Mouse (Mus musculus) heart, postnatal 4 days (tissue): ENCODE measurements at regions not wholly inside any gene's neighbourhood (a gene's known extent, or its start where the extent isn't known, plus 50 kb on each side); places are given as distances from the start of the nearest gene placed in this dataset.
A peak's percentile ranks its signal among the peaks of the same experiment; 100 is the strongest.
"Not testable (repeated sequence)": the region's sequence is repeated elsewhere in the genome, so short reads cannot be mapped to it uniquely, and the experiment has no call there.

Source experiments
- DNase-seq: peaks from one replicate; pipeline ENCODE4 v3.0.0; 2021

DNA sequence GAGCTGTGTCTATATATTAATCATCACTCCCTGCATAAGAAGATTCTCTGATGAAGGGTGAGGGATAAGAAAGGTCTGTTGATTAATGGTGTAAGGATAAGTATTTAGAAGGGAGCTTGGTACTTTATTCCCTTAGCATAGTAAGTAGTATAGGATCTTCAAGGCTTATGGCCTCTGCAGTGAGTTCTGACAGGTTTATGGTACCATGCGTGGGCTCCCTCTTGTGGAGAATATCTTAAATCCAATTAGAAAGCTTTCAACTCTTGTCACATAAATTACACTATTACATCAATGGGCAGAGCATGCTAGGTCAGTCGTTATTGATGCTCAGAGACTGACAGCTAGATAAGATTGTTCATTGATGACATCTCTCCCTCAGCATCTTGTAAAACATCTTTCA, 112.7 kb upstream of the Grin3a start:
- no peak for DNase-seq

DNA sequence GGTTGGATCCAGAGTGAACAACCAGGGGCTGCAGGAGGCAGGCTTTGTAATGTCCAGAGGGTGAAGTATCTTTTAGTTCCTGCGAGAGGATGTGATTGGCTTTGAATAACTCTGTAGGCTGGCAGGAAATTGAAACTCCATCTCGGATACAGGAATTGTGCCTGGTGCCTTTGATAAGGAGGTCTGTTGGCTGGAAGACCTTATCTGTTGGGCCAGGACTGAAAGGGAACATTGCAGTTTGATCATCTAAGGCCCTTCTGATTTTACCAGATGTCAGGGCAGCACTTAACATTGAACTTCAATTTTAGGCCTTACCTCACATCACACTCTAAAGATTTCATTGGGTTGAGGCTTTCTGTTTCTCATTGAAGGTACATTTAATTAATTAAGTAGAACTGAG, 111.3 kb upstream of the Grin3a start:
- DNase-seq, result no peak

DNA sequence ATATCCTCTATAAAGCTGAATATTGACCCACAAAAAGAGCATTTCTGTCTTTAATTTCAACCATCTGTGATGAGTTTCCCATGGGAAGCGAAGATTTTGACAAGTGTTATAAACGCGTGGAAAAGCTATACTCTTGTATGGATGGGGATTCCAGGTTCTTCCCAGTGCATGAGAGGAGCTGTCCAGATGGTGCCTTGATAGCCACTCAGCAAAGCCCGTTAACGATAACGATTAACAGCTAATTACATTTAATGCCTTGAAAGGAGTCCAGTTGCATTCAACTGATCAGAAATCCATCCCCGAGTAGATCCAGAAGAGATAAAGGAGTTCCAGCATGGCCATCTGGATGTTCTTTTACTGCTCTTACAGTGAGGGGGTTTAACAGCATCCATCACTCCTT, 100.8 kb upstream of the Grin3a start:
- DNase-seq, result no peak

DNA sequence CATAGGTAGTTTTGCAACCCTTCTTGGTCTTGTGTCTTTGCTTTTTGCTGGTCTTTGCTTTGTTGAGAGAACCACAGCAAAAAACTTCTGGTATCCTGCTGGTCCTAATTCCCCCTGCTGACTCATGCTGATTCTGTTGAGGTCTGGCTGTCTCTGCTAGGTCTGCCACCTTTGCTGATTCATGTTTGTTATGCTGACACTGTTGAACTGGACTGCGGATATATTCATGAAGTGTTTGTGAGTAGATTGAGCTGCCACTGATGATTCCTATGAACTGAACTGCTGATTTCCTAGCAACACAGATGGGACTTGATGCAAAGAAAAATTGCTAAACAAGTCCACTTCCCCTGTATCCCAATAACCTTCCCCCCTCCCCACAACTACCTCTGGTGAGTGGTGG, 91.9 kb upstream of the Grin3a start:
- no peak for DNase-seq

DNA sequence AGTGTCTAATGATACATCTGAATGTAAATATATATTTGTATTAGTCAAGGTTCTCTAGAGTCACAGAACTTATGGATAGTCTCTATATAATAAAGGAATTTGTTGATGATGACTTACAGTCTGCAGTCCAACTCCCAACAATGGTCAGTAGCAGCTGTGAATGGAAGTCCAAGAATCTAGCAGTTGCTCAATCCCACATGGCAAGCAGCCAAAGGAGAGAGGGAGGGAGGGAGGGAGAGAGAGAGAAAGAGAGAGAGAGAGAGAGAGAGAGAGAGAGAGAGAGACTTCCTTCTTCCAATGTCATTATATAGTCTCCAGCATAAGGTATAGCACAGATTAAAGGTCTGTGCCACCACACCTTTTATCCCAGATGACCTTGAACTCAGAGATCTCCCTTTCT, 84.1 kb upstream of the Grin3a start:
- not testable (repeated sequence) for DNase-seq

DNA sequence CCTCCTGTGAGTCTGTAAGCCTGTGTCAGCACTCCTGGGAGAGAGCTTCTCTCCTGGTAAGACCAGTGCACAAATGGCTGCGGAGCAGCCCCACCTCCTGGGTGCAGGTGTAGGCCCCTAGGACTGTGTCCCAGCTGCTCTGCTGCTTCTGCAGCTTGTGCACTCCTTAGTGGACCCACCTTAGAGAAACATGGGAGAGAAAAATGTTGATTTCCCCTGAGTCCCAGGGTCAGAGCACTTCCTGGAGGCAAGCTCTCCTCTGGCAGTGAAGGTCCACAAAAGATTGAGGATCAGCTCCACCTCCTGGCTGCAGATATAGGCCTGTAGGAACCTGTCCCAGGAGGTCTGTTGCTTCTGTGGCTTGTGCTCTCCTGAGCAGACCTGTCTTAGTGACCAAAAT, 81.5 kb upstream of the Grin3a start:
- DNase-seq, result no peak

DNA sequence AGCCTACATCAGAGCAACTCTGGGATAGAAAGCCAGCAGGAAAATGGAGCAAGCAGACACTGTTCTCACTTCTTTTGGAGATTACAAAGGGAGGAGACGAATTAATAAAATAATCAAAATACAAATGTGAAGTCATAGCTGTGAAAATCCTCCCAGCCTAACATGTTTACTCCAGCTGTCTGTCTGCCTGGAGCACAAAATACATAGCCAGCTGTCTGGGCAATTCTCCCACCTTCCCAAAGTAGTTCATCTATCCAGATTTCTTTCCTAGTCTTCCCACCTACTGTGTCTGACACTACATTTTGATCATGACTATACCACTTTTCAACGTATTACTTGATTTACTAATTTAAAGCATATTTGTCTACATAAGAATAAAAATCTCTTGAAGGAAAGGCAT, 68.7 kb upstream of the Grin3a start:
- DNase-seq, result peak; percentile 8

DNA sequence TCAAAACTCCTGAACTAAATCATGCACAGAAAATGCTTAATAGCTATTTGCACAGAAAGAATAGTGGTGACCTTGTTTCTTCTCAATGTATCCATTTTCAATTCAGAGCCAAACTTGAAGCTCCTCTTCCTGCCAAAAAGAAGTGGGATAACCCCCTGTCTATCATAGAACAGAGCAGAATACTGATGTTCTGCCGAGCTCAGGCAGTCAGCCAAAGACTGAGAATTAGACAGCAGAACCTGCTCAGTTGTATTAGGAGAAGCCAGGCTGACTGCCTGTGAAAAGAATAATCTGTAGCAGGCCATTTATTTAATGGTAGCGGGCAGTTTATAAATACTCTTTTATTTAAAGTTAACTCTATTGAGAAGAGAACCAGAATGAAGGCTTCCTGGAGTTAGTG, 68.1 kb upstream of the Grin3a start:
- DNase-seq, result peak; percentile 43
